Mouse (Mus musculus): ENCODE data around the gene Lrrfip2.

Lrrfip2 gene

GRCm38 (mm10) chr9:111117126-111117642, at the start of gene Lrrfip2:
Lrrfip2 (plus strand) TSS chr9:111117592.
- no peak for DNase-seq (ENCODE audit: low spot score in 2 of 2)

GRCm38 (mm10) chr9:111070546-111070961, 46.8 kb upstream of the Lrrfip2 start:
- no peak for DNase-seq (ENCODE audit: low spot score in 2 of 2)

DNA sequence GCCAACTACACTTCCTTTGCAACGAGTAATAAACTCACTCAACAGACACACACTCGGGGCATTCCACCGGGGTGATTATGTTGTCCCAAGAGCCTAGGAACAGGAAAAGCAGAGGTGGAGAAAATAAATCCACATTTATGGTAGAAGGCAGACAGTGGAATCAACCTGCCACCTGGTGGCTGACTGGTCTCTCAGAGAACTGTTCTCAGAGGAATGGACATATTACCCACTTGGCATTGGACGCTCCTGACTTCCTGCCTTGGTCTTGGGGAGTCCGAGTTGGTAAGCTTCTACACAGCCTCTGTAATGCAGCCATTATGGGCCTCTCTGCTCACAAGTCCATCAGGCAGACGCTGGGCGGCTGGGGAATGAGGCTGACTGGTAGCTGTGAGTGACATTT, 45.2 kb upstream of the Lrrfip2 start:
- DNase-seq (ENCODE audit: low spot score in 2 of 2), result no peak

GRCm38 (mm10) chr9:111072971-111073370, 44.4 kb upstream of the Lrrfip2 start:
- DNase-seq (ENCODE audit: low spot score in 2 of 2), result no peak

GRCm38 (mm10) chr9:111077745-111078144, 39.6 kb upstream of the Lrrfip2 start:
- no peak for DNase-seq (ENCODE audit: low spot score in 2 of 2)

- DNase-seq (ENCODE audit: low spot score in 2 of 2), result no peak
Observed at GRCm38 (mm10) chr9:111080801-111081200, 36.6 kb upstream of the Lrrfip2 start.

- no peak for DNase-seq (ENCODE audit: low spot score in 2 of 2)
Observed at GRCm38 (mm10) chr9:111081765-111082164, 35.6 kb upstream of the Lrrfip2 start.

GRCm38 (mm10) chr9:111085329-111085728, 32.1 kb upstream of the Lrrfip2 start:
- no peak for DNase-seq (ENCODE audit: low spot score in 2 of 2)

- no peak for DNase-seq (ENCODE audit: low spot score in 2 of 2)
Observed at GRCm38 (mm10) chr9:111086137-111086536, 31.3 kb upstream of the Lrrfip2 start.

- no peak for DNase-seq (ENCODE audit: low spot score in 2 of 2)
Observed at GRCm38 (mm10) chr9:111086995-111087606, 30.3 kb upstream of the Lrrfip2 start.

DNA sequence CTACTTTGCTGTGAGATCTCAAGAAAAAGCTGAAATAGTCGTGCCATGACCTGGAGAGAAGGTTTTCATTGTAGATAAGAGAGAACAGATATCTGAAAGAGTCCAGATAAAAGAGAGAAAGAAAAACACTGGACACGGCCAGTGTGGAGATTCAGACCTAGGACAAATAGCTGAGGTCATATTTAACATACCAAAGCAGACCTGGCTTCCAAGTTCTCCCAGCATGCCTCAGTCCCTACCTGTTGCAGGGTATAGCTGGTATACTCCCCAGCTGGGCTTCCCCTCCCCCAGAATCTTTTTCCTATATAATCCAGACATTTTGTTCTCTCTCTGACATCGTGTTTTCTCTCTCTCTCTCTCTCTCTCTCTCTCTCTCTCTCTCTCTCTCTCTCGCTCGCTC, 29.4 kb upstream of the Lrrfip2 start:
- DNase-seq (ENCODE audit: low spot score in 2 of 2), result no peak

GRCm38 (mm10) chr9:111088886-111089285, 28.5 kb upstream of the Lrrfip2 start:
- DNase-seq (ENCODE audit: low spot score in 2 of 2), result no peak

DNA sequence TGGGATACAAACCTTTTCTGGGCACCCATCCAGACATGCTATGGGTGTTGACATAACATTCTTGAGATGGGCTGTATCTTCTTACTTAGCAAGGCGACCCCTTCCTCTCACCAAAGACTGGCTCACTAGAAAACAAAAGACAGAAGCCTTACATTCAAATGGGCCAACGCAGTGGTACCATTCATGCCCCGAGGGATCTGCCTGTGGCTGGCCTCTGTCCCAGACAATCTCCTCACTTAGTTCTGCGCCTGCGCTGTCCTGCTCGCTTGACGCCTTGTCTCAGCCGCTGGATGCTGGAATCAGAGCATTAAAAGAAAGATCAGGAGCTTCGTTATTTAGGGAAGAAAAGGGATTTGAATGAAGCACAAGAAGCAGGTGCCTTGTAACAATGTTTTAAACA, 24.7 kb upstream of the Lrrfip2 start:
- DNase-seq (ENCODE audit: low spot score in 2 of 2), result no peak

DNA sequence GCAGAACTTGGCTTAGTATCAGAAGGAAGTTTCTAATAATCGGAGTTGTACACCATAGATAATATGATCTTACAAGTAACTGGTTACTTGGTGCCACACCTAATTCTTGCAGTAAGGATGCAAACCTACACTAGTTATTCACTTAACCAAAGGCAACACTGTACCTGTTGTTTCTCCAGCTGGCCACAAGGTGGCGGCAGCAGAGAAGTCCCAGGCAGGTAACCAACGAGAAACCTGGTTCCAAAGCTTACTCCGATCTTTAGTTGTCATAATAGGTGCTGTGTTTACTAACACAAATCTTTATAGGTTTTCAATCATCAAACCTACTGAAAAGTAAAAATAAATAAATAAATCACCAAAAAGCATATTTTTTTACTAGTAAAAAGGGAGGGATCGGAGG, 24.3 kb upstream of the Lrrfip2 start:
- DNase-seq (ENCODE audit: low spot score in 2 of 2), result peak in 1 of 2 experiments; percentile 30

- no peak for DNase-seq (ENCODE audit: low spot score in 2 of 2)
Observed at GRCm38 (mm10) chr9:111094626-111095025, 22.8 kb upstream of the Lrrfip2 start.

- DNase-seq (ENCODE audit: low spot score in 2 of 2), result no peak
Observed at GRCm38 (mm10) chr9:111095710-111096109, 21.7 kb upstream of the Lrrfip2 start.

DNA sequence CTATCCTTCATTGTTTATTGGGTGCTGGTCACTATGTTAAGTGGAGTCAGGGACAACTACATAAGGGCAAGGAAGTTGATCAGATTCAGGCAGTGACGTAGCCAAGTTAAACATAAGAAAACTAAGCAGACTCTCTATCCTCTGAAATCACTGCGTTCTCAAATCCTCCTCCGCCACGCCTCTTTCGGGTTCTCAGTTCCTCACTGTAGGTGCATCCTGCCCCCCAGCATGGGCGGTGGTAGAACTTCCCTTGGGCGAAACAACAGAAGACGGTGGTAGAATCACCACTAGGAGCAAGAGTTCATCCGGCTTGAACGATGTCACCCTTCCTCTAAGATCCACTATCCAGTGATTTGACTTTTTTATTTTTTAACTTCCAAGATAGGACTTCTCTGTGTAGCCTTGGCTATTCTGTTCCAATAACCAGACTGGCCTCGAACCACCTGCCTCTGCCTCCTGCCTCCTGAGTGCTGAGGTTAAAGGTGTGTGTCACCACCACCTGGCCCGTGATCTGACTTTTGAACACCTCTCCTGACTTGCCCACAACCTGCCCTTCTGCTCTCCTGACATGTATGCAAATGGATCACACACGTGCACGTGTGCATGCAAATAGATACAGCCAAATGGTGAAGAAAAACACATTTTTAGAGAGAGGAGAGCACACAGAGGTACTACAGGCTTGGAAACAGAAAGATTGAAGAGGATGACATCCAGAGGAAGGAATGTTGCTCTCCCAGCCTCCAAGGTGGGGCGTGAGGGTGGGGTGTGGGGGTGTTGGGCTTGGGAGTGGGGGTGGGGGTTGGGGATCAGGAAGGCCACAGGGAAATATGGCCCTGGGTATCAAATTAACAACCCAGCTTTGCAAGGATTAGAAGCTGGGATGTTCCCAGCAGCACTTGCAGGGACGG, 20.7 kb upstream of the Lrrfip2 start:
- DNase-seq (ENCODE audit: low spot score in 2 of 2), result no peak

- no peak for DNase-seq (ENCODE audit: low spot score in 2 of 2)
Observed at GRCm38 (mm10) chr9:111097543-111097942, 19.8 kb upstream of the Lrrfip2 start.

- DNase-seq (ENCODE audit: low spot score in 2 of 2), result no peak
Observed at GRCm38 (mm10) chr9:111100406-111100805, 17.0 kb upstream of the Lrrfip2 start.

DNA sequence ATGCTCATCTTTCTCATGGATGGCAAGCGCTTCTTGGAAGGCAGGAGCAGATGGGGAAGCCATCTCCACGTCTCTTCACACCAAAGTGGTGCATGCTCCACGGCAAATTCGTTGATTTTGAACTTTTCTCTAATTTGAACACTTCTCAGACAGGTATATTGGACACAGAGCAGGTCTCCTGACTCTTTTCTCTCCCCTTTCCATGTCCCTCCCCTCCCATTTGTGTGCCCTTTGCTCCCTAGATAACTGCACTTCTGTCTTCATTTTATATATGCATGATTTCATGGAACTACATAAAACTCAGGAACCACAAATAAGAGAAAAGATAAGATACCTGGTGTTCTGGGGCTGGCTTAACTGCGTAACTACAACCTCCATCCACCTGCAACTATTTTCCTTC, 14.1 kb upstream of the Lrrfip2 start:
- DNase-seq (ENCODE audit: low spot score in 2 of 2), result no peak

DNA sequence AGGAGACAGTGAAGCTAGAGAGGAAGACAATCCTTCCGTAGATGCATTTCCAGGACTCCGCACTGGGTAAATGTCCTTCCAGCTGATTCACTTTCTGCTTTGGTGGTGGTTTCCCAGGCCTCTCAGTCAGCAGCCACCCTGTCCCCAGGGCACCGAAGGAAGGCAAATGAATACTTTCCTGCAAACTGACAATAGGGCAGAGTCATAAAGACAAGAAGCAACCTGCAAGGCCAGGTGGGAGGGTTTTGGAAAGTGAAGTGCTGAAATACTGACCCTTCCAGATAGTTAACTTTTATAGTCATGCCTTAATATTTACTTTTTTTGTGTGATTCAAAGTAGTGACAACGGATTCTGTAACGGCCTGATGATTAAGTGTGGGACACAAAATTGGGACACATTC, 13.5 kb upstream of the Lrrfip2 start:
- no peak for DNase-seq (ENCODE audit: low spot score in 2 of 2)

DNA sequence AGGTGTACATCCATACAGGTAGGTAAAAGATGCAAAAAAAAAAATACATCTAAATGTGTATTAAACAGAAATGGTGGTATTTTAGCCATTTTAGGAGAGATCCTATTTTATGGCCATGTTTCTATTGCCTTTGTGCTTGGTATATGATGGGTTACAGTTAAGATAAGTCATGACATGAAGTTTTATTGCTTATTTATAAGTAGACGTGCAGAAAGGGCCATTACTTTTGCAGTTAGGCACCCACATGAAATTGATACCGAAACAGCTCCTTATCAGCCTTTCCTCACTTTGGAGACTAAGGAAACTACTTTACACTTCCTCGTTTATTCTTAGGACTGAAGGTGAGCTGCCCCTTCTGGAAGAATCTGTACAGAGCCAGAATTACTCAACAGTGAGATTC, 9.5 kb upstream of the Lrrfip2 start:
- no peak for DNase-seq (ENCODE audit: low spot score in 2 of 2)

GRCm38 (mm10) chr9:111117794-111118251, 431 bp downstream of the Lrrfip2 start:
- peak; percentile 39 to 65 for DNase-seq (ENCODE audit: low spot score in 2 of 2)

All from frontal cortex, postnatal 14 days (tissue).